Mouse (Mus musculus) retina, embryonic 14.5 days (tissue): Measurements from ENCODE around the gene Igf2bp1.
A peak's percentile ranks its signal among the peaks of the same experiment; 100 is the strongest.

Experiments used
- DNase-seq: peaks from one replicate; pipeline ENCODE4 v3.0.0-alpha.2; 2015; ENCODE audit warnings: low spot score

Igf2bp1 gene

GRCm38 (mm10) chr11:96007516-96008235 lies 1.9 kb upstream of the Igf2bp1 start:
- DNase-seq = peak; percentile 64

GRCm38 (mm10) chr11:96006852-96007515 lies 1.2 kb upstream of the Igf2bp1 start:
- peak; percentile 88 for DNase-seq

DNA sequence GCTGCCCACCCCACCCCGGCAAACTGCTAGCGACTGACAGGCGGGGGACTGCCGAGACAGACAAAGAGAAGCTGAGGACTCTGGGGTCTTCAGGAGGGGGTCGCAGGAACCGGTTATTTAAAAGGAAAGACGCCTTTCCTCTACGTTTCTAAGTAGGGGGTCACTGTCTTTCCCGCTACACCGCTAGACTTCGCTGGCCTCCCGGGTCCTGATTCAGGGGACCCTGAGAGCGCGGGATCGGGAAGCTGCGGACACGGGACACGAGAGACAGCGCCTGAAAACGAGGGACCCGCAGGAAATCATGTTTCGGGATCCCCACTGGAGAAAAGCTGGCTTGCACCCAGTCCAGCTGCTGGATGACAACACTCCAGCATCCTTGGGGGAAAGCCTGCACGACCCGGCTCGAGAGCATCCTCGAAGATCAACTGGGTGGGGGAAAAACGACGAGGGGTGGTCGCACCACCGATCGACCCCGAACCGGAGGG lies 669 bp upstream of the Igf2bp1 start:
- peak; percentile 68 for DNase-seq

- DNase-seq = peak; percentile 62
These were observed 842 bp downstream of the Igf2bp1 start for GRCm38 (mm10) chr11:96004793-96005402.

- peak; percentile 51 for DNase-seq
These were observed 1.6 kb downstream of the Igf2bp1 start for GRCm38 (mm10) chr11:96003969-96004792.

DNA sequence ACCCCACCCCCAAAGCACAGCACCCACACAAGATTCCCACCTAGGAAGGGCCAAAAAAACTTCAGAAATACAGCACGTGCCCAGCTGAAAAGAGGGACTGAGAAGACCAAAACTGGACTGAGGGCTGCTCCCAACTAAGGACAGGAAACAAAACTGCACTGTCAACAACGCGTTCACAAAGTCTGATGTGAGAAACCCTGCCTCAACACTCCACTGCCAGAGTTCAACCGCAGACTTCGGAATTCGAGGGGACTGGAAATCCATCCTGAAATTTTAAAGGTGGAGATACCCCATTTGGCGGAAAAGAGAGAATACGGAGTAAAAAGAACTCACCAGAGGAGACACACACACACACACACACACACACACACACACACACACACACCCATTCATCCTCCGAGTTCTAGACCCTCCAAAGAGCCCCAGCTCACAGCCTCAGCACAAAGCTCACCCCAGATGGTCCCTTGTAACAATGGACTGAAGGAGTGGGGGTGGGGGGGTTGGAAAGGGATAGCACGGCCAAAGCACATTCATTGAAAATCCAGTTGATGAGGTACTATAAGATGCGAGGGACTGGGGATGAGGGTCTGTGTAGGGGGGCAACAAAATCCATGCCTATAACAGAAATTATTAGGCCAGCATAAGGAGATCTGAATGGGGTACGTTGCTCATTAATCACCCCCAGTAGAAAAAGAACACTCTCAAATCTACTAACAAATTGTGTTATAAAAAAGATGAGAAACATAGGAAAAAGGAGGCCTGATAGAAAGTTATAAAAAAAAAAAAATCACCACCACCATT lies 2.4 kb downstream of the Igf2bp1 start:
- peak; percentile 54 for DNase-seq

- no peak for DNase-seq
These were observed 11.6 kb downstream of the Igf2bp1 start for GRCm38 (mm10) chr11:95994151-95994550.

DNA sequence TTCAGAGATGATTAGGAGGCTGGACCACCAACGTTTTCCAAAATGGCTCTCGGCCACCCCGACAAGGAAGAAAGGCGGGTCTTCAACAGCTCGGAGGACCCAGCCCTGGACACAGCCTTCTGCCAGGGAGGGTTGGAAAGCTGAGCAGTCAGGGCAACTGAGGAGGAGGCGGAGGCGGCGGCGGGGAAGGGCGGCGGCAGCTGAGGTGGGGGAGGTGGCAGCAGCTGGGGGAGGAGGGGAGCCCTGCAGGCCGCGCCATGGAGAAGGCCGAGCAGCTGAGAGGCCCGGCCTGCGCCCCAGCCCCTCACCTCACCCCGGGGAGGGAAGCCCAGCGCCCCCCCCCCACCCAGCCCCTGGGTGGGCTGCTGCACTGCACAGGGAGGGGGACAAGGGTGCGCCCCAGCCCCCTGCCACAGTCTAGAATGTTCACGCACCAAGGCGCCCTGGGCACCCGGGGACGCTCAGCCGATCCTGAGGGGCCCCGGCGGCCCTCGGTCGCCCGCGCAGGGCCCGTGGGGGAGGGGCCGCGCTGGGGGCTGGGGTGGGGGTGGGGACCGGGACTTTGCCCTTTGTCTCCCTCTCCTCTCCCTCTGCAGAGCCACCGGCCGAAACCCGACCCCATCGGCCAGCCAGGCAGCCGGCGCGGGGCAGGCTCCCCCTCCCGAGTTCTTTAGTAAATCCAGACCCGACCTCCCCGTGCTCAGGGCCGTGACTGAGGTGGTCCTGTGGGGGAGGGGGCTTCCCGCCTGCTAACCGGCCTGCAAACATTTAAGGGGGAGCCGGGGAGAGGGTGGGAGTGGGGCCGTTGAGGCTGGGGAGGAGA lies 14.6 kb downstream of the Igf2bp1 start:
- DNase-seq = peak; percentile 85

DNA sequence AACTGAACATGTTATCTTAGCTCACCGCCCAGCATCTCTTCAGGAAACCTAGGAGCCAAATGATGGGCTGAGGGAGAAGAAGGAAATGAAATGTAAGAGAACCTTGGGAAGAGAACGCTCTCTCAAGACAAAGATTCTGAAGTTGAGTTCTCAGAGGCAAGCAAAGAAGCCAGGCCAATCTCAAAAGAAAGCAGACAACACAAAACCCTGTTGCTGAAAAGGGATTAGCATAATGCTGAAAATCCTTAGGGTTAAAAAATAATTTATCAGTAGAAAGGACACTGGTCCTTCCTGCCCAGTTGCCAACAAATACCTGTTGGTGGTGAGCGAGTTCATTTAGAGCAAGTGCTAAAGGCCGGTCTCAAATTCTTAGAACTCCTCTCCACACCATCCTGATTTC lies 15.3 kb downstream of the Igf2bp1 start:
- DNase-seq = no peak

GRCm38 (mm10) chr11:95989864-95990263 lies 15.9 kb downstream of the Igf2bp1 start:
- DNase-seq = no peak

GRCm38 (mm10) chr11:95988533-95988932 lies 17.2 kb downstream of the Igf2bp1 start:
- DNase-seq = no peak

DNA sequence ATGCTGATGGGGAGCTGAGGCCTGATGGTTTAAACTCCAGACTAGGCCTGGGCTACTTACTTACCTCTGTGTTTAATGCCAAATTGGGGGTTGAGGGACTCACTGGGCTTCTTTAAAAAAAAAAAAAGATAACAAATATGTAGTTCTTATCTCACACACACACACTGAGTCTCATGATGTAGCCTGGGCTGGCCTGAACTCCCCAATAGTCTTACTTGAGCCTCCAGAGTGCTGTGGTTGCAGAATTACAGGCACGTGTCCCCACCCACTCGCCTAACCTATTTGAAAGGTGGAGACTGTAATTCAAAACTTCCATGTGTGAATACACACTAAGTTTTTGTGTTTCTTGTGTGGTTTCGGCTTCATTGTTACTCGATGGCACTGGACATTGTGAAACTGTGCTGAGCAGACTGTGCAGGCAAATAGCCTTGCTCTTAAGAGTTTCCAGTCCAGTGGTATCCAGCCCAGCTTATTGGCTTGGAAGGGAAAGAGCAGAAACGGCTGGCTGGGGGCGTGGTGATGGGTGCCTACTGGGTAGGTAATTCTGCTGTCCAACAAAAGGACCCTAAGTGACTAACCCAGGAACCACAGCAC lies 17.8 kb downstream of the Igf2bp1 start:
- DNase-seq = no peak

DNA sequence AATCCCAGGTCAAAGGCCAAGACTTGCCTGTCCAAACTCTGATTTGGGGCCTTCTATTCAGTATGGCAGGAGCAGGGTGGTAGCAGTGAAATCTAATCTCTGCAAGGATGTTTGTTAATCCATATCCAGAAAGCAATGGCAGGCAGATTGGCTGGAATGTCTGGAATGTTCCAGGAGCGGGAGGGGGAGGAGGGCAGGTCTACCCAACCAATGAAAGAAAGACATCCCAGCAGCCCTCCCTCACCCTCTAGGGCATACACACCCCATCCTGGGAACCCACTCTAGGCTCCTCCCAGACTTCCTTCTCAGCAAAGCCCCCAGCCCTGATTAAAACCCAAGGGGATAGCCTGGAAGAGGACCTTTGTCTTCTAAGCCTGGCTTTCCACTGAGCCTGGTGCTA lies 23.3 kb downstream of the Igf2bp1 start:
- DNase-seq = peak; percentile 52

GRCm38 (mm10) chr11:95981804-95982203 lies 23.9 kb downstream of the Igf2bp1 start:
- DNase-seq = no peak

DNA sequence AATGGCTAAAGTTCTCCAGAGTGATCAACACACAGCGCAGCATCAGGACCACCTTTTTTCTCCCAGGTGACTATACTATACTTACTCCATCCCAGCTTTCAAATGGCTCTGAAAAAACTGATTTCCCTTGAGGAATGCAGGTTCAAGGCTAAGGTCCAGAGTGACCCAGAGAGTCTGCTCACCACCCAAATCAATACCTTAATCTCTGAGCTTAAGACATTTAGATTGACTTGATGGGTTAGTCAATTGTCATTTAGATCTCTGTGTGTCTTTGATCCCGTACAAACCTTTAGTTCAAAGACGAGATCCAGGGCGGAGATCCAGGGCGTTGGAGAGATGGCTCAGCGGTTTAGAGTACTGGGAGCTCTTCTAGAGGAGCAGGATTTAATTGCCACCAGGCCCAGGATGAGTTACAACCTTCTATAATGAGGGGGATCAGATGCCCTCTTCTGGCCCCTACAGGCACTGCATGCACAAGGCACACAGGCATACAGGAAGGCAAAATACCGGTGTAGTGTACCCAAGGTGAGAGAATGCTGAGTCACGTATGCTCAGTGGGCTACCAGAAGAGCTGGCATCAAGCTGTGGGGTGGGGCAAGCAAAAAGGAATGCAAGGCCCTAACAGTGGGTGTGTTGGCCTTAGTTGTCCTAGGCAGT lies 24.9 kb downstream of the Igf2bp1 start:
- peak; percentile 68 for DNase-seq

DNA sequence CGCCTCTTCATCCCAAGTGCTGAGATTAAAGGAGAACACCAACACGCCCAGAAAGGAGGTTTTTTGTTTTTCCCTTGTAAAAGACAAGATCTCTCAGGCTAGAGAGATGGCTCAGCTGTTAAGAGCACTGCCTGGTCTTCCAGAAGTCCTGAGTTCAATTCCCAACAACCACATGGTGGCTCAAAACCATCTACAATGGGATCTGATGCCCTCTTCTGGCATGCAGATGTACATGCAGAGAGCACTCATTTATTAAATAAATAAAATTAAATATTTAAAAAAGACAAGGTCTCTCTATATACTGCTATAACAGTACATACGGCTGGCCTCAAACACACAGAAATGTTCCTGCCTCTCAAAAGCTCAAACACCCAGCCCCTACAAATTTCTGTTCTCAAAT lies 27.3 kb downstream of the Igf2bp1 start:
- no peak for DNase-seq

GRCm38 (mm10) chr11:95976290-95976689 lies 29.4 kb downstream of the Igf2bp1 start:
- DNase-seq = no peak

DNA sequence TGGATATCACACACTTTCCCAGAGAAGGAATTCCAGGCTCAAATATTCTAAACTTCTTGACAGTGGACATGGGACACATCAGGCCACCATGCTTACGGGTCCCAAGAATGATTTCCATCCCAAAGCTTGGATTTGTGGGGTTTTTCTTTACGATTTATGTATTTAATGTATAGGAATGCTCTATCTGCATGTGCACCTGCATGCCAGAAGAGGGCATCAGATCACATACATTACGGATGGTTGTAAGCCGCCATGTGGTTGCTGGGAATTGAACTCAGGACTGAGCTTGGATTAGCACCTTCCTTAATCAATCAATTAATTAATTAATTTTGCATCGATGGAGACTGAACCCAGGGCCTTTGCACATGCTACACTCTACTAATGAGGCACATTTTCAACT lies 30.0 kb downstream of the Igf2bp1 start:
- no peak for DNase-seq

DNA sequence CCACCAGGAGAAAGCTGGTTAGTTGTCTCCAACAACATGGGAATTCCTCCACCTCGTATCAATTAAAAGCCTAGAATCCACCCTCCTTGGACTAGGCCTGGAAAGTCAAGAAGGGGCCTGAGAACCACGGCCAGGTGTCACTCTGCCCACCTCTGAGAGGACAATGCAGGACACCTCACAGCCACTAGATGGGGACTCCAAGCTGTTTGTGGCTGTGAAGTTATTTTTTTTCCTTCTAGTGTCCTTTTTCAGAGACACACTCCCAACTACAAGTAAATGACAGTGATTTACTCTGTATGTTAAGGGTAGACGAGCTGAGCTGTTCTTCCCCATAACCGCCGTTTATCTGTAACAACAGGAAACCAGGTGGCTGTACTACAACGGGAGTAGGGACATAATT lies 32.6 kb downstream of the Igf2bp1 start:
- DNase-seq = no peak

- DNase-seq = no peak
These were observed 42.4 kb downstream of the Igf2bp1 start for GRCm38 (mm10) chr11:95963304-95963703.
